Mouse (Mus musculus): ENCODE results near the gene Pgghg.

Gene Pgghg

DNA sequence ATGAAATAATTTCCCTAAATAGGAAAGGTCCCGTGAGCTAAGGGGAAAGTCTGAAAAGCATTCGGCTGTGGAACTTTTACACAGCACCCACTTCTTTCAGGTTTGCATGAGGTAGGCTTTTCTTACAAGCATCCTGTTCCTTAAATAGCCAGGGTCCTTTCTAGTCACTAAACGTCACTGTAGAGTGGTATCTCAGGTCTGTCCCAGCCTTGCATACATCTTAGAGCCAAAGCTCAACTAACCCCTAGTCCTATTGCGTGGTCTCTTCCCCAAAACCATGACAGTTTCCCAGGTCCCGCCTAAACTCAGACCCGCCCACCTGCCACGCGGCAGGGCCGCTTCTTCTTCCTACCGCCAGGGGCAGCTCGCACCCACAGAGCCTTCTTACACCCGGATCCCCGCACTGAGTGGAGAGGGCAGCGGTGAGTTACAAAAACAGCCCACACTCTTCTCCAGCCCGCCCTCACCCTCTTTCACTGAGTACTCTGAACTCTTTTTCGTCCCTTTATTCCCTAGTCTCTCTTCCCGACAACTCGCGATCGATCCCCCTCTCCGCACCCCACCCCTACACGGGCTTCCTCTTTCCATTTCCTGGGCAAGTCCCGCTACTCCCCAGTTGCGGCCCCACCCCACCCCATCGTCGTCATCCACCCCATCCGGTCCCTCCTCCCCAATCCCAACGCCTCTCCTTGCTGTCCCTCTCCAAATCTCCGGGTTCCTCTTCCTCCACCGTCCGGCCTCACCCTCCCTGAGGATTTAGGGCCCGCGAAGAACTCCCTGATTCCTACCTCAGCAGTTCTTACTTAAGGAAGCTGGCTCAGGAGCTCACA is at the start of gene Pgghg:
TSS of gene Pgghg (plus strand) at position 170 of the 830 bp plus-strand sequence.
- DNase-seq: peak; percentile 93

- DNase-seq: no peak
These were observed 47.2 kb upstream of the Pgghg start for GRCm38 (mm10) chr7:140894031-140894430.

DNA sequence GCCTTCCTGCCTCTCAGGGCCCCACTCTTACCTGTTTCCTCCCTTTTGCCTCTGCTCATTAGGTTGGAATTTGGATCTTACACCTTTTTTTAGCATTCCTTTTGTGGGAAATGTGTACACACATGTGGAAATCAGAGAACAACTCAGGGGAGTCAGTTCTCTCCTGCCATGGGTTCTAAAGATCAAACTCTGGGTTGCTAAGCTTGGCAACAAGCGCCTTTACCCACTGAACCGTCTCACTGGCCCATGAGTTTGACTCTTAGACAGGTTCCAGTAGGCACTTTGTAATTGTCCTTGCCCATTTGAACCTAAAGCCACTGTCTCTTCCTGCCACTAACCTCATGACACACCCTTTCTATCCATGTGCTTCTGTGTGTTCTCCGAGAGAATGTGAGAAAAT is 46.6 kb upstream of the Pgghg start:
- DNase-seq: no peak

- no peak for DNase-seq
These were observed 43.3 kb upstream of the Pgghg start for GRCm38 (mm10) chr7:140897863-140898262.

- no peak for DNase-seq
These were observed 42.1 kb upstream of the Pgghg start for GRCm38 (mm10) chr7:140899121-140899520.

DNA sequence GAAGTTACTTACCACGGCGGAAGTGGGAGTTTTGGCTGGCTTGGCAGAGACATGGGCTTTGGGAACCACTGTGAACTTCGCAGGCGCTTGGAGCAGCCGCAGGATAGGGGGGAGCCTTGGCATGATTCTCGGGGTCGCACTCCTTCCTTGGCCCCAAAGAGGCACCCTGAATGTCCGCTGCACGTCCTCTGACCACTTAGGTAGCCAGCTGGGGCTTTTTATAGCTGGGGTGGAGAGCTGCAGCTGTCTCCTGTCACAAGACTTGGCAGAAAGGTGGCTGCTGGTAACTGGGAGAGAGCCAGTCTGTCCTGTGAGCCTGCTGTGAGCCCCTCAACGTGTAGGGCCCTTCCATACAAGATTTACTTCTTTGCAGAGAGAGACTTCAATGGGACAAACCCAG is 41.0 kb upstream of the Pgghg start, which contains the start of gene Cox8b:
TSS of gene Cox8b (minus strand) at position 227 of the 400 bp plus-strand sequence.
- no peak for DNase-seq

- no peak for DNase-seq
These were observed 38.9 kb upstream of the Pgghg start for GRCm38 (mm10) chr7:140902036-140902875.

- peak; percentile 88 for DNase-seq
These were observed 38.0 kb upstream of the Pgghg start for GRCm38 (mm10) chr7:140903212-140903611.

GRCm38 (mm10) chr7:140905642-140906081 is 35.5 kb upstream of the Pgghg start:
- no peak for DNase-seq

DNA sequence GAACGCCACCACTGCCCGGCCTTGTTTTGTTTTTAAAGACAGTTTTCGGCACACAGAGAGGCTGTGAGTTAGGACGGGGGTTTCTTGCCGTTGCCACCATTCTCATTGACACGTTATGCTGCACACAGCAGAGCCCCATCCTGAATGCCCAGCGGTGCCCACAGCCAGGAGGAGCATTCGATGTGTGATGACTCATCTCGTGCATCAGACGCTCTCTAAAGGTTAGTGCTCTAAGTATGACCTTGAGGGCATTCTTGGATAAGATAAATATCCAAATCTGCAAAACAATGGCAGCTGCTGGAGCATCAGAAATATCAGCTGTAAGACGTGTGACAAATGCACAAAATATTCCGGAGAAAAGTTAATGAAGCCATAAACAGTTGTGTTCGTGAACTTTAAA is 34.1 kb upstream of the Pgghg start:
- no peak for DNase-seq

- no peak for DNase-seq
These were observed 33.5 kb upstream of the Pgghg start for GRCm38 (mm10) chr7:140907697-140908096.

DNA sequence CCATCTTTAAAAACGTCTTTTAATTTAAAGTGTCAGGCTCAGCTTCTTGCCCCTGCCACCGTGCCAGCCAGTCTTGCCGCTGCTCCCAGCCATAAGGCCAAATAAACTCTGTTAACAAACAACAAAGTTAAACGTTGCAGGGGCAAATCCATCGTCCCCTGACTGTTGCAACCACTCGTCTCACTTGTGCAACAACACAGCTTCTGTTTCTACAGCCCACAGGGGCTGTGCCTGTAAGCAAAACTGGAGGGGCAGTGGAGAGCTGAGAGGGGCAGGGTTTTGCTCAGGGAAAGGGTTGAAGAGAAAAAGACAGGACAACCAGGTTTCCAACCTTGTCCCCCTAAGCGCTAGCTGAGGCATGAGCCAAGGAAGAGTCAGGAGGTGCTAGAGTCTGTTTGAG is 33.0 kb upstream of the Pgghg start:
- DNase-seq: no peak

DNA sequence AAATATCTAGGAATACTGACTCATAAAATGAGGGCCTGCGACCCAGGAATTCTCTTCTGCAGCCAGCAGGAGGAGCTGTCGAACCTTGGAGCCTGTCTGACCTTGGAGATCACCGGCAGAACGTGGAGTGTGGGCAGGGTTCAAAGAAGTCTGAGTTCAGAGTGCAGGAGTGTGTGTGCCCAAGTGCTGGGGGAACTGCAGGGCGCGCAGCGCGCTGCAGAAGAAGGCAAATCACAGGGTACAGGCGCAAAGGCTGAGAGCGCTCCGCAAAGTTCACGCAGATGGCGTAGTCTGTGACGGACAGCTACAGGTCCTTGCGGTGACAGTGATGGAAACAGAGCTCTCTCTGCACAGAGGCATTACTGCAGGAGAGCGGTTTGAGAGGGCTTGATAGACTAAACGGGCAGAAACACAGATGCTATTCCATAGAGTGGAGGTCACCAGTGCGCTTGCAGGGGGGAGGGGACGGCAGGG is 32.5 kb upstream of the Pgghg start:
- DNase-seq: peak; percentile 86

DNA sequence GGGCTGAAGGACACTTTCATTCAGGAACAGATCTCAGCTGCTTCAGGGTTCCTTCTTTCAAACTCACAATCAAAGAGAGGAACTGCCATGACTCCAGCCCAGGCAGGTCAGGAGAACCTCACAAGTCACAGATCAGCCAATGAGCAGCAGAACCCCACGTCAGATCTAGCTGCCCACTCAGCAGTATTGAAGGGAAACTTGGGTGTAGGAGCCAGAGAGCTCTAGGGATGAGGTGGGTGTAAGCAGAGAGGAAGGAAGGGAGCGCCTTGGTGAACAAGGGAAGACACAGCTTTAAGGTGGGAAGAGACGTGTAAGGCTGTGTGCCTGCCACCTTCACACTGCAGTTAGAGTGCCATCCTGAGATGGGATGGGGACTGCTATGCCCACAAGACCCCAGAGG is 28.9 kb upstream of the Pgghg start:
- DNase-seq: no peak

DNA sequence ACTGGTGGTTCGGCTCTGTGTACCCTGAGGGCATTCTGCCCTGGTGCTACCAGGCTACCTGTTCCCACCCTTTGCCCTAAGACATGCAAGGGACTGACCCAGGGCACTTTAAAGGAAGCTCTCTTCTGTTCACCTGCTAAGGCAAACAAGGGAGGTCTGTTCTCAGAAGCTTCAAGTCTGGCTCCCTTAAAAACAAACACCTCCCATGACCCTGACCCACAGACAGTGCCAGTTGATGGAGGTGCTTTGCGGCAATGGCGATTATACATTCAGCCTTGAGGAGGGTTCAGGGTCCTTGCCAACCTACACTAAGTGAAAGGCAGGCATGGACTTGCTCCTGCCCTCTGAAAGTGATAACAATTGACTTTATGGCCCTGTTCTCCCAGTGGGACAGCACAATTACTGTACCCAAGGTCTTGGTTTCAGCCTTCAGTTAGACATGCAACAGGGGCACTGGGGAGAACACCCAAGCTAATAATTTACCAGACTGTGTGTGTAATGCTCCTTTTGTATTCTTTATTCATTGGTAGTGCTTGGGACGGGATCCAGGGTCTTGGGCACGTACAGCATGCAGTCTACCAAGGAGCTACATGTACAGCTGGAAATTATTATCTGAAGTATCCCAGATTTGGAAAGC is 28.2 kb upstream of the Pgghg start:
- DNase-seq: no peak

- DNase-seq: no peak
These were observed 27.0 kb upstream of the Pgghg start for GRCm38 (mm10) chr7:140914031-140914690.

GRCm38 (mm10) chr7:140919911-140920310 is 21.3 kb upstream of the Pgghg start:
- no peak for DNase-seq

DNA sequence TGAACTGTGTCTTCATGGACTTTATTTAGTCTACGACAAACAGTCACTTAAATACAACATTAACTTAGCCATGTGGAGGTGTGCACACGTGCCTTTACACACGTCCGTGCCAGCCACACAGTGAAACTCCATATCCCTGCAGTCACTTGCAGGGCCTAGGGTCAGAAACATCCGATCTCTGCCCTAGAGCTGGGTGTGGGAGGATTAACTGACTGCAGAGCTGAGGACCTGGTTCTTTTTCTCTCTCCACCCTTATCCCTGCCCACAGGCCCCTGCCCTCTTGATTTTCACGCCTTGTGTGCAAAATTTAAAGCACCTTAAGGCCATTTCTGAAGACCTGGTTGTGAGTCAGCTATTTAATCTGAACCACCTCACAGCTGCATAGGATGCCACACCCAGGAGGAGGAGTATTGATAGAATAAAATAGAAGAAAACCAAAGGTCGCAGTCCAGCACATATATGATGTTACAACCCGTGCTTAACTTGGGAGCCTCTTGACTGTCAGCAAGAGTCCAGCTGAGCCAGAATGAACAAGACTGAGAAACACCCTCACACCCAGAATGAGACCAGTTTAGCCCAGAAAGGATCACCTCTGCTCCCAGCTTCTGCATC is 20.7 kb upstream of the Pgghg start, which contains the start of gene Nlrp6:
TSS of gene Nlrp6 (plus strand) at position 485 of the 612 bp plus-strand sequence.
- no peak for DNase-seq

GRCm38 (mm10) chr7:140921225-140921975 is 19.8 kb upstream of the Pgghg start:
- no peak for DNase-seq

DNA sequence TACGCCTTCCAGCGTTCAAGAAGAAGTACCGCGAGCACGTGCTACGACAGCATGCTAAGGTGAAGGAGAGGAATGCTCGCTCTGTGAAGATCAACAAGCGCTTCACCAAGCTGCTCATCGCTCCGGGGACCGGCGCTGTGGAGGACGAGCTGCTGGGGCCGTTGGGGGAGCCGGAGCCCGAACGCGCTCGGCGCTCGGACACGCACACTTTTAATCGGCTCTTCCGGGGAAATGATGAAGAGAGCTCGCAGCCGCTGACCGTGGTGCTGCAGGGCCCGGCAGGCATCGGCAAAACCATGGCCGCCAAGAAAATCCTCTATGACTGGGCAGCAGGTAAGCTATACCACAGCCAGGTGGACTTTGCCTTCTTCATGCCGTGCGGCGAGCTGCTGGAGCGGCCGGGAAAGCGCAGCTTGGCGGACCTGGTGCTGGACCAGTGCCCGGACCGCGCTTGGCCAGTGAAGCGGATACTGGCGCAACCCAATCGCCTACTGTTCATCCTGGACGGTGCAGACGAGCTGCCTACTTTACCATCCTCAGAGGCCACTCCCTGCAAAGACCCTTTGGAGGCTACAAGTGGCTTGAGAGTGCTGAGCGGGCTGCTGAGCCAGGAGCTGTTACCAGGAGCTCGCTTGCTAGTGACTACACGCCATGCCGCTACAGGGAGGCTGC is 18.7 kb upstream of the Pgghg start:
- DNase-seq: peak; percentile 41

All from lung, postnatal 36 days (tissue).